Mouse (Mus musculus): ENCODE measurements around the gene Srms.

Srms gene

DNA sequence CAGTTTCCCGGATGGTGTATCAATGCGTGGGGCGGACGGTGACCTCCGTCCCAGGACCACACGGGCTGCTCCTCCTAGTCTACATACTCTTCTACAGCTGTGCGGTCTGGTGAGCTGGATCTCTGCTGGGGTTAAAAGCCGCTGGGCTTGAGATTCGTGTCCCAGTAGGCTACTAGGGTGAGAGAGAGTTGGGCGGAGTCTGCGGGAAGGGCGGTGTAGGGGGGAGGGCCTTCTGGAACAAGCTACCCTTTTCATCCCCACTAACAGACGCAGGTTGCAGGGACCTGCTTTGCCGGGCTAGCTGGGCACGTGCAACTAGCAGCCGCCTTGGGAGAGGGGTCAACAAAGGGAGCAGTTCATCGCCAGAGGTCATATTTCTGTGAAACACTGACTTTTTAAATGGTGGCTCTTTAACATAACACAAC is at the start of gene Srms:
Gene Srms (minus strand): TSS at position 165 of the 425 bp plus-strand sequence.
- DNase-seq (ENCODE audit: low spot score): no peak

DNA sequence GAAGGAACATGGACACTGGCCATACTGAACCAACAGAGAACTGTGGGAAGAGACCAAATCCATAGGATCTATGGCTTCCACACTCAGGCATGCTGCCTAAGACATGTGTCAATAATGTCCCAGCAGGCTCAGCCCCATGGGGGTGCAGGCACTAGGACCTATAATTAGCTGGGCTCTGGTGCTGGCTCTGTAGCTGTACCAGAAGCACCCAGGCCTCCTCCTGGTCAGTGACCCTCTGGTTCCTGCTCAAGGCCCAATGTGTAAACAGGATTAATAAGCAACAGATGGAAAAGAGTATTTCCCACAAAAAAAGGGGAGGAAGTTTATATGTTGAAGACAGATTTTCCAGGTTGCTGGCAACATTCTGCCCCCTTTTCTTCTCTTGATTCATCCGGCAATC is 40.3 kb upstream of the Srms start:
- no peak for DNase-seq (ENCODE audit: low spot score)

DNA sequence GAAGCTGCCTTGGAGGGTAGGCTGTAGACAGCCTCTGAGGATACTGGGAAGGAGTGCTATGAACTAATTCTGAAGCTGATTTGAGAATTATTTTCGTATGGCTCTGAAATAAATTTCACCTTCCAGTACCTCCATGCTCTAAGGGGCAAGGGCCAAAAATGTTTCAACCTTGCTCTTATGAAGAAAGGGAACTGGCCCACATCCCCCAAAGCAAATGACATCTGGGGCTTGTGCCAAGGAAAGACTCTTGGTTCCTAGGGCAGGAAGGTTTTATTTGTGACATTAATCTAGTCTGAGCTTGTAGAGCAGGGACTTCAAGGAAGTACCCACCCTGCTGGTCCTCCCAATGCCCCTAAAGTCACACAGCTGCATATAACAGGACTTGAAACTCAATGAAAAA is 38.9 kb upstream of the Srms start:
- no peak for DNase-seq (ENCODE audit: low spot score)

DNA sequence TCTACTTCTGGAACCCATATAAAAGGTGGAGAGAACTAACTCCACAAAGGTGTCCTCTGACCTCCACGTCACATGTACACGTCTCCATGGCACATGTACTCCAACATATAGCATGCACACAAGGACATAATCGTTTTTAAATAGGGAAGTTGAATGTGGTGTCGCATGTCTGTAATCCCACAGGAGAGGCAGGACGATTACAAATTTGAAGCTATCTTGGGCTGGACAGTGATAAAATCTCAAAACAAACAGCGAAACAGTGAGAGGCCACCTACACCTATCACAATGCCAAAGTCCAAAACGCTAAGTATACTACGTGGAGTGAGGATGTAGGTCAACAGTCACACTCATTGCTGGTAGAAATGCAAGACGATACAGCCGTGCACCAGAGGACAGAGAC is 36.2 kb upstream of the Srms start:
- no peak for DNase-seq (ENCODE audit: low spot score)

DNA sequence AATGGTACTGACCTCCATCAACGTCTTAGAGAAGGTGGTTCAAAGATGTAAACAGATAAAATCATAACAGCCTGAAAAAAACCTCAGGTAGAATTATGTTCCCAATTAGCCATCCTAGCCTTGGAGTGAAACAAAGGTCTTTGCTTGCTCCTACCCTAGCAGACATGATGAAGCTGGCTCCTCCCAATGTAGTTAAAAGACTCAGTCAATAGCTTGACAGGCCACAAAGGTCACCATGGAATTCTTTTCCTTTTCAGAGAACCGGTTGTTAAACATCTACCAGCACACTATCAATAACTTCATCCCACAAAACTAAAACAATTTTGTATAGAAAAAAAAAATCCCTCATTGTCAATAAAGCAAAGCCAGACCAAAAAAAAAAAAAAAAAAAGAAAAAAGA is 32.0 kb upstream of the Srms start:
- no peak for DNase-seq (ENCODE audit: low spot score)

DNA sequence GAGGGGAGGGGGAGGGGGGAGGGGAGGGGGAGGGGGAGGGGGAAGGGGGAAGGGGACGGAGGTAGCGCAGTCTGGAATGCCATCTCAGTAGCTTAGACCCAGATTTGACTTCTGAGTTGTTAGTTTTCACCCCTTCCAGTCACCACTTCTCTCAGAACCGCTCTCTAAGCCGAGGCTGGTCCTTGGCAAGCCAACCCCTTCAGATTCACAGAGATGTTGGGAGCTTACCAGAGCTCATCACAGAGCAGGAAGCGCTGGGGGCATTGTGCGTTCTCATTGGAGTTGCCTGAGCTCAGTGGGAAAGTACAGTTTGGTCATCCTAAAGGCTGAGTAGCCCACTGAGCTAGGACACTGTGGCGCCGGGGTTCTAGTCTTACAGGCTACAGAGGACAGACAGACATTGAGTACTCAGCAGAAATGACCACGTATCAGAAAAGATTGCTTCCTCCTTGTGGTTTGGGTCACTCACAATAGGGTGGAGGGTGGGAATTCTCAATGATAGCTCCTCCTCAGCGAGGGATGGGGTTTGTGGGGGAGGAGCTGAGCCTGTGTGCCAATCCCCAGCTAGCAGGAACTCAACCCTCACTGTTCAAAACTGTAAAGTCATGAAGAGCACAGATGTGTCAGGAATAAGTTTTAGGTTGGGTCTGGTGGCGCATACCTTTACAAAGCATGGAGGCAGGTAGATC is 30.9 kb upstream of the Srms start:
- DNase-seq (ENCODE audit: low spot score): no peak

DNA sequence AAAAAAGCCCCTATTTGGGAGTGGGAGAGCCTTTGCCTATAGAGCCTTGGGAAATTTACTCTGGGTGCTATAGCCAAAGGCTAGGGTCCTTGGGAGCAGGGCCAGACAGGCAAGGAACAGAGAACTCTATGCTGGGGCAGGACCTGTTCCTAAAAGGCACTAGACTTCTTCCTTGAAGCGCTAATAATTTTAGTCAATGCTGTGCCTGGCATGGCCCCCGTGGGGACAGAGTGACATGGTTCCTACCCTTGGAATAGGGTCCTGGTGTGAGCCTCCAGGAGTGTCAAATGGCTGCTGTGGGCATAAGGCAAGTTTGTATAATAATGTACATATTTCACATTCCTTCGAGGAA is 29.3 kb upstream of the Srms start:
- DNase-seq (ENCODE audit: low spot score): no peak

DNA sequence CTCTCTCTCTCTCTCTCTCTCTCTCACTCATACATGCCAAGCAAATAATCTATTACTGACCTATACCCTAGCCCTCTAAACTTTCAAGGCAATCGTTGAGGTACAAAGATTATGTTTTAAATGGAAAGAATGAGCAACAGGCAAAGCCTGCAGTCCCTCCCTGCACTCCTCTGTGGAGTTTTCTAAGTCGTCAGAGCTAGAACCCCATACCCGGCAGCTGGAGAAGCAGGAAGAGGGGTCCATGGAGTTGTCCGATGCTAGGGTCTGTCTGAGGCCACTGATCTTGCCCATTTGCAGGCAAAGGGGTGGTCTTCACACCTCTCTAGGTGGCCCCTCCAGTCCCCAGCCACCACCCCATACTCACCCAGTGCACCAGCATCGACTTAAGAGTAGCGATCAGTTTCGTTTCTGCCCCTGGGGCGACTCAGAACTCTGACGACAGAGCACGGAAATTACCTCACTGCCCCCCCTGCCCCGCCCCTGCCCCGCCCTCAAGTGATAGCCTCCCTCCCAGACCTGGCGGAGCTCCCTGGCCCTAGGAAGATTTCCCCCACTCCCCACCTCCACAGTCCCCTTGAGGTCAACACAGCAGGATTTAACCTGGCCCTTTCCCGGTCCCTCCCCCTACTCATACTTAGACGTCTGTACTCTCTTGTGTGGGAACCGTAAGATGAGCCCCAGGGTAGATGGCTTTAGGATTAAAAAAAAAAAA is 28.8 kb upstream of the Srms start, which contains the start of gene Helz2:
Gene Helz2 (minus strand): TSS at position 426 of the 712 bp plus-strand sequence.
- DNase-seq (ENCODE audit: low spot score): peak; percentile 29

DNA sequence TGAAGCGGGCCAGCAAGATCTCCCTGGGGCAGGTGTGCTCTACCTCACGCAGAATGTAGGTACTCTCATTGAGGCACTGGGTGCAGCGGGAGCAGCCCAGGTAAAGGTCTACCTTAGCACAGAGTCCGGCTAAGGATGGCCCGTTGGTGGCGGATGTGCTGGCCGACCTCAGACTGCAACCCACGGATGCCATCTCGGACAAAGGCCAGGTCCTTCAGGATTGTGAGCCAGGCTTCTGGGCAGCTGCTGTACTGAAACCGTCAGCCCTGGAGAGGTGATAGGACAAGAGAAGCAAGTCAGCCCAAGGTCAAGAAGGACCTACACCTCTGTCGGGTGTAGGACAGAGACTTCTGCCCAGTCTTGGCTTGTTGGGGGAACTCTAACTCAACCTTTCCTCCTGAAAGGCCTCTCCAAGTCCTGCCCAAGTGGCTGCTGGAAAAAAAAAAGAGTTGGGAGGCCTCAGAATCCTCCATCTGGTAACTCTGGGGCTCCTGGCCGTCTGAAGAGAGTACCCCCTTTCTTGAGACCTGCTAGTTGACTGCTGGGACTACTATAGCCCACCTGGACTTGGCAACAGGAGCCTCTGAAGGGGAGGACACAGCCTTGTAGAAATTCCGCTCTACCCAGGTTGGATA is 27.9 kb upstream of the Srms start:
- DNase-seq (ENCODE audit: low spot score): no peak

DNA sequence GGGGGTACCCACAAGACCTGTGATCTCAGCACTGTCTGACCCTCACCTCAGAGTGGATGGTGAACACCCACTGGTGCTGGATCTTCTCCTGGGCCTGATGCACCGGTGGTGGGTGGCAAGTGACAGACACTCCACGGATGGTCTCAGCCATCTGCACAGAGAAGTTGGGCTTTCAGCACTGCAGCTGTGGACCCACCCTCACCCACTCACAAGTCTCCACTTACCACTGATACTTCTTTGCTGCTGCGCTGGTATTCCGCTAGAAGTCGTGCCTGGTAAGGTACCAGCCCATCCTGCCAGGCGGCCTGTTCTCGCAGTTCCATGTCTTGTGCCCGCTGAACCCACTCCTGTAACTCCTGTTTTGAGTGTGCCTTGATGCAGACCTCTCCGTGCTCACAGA is 26.3 kb upstream of the Srms start:
- DNase-seq (ENCODE audit: low spot score): no peak

DNA sequence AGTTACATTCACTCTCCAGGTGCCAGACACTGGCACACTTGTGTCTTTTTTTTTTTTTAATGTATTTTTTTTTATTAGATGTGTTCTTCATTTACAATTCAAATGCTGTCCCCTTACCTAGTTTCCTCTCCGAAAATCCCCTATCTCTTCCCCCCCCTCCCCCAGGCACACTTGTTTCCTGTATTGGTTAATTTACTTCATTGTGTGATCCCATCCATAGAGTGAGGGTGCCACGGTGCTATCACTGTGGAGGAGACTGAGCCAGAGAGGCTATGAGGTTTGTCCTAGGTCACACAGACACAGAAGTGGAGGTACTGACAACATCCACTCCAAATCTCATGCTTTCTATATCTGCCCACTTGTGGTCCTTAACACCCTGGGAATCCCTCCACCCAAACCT is 25.9 kb upstream of the Srms start:
- no peak for DNase-seq (ENCODE audit: low spot score)

DNA sequence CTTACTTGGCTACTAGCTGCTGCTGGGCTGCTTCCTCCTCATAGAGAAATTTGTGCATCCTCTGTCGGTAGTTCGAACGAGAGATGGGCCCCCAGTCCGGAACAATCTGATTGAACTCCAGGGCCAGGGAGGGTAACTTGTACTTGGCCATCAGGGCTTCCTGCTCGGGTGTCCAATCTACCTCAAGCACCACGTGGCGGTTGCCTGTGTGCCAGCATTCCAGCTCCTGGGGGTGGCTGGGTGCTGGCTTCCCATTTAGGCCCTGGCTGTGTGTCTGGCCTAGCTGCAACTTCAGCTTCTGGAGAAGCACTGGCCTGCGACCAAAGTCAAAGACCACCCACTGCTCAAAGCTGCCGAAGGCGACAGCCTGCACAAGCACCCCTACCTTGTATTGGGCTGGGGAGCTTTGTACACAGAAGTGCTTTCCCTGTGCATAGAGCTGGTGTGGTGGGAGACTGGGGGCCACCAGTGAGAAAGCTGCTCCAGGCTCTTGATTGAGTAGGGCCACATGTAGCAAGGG is 25.2 kb upstream of the Srms start:
- DNase-seq (ENCODE audit: low spot score): no peak

DNA sequence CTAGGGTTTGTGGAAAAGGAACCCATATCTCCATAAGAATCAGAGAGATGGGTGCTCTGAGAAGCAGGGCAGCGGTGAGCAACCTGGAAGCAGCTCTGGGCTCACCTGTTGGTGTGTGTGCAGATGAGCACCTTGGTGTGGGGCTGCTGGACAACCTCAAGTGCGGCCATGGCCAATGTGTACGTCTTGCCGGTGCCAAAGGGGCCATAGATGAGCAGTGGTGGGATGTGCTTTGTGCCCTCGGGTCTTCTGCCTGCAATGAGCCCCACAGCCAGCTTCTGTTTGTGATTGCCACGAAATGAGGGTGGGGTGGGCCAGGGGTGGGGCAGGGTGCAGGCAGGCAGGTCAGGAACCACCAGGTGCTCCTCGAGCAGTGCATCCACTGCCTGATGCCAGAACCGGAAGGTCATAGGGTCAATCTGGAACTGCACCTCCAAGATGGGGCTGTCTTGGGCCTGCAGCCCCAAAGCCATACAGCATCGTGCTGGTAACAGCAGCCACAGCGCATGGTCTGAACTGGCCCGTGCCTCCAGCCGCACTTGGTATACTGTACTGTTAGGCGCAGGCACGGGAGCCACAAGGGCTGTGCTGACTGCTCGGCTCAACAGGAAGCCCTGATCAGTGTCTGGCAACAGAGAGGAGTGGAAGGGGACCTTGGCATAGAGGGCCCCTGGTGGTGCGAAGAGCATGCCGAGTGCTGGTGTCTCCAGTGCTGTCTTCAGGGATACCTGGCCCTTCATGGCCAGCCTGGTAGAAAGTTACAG is 24.4 kb upstream of the Srms start:
- no peak for DNase-seq (ENCODE audit: low spot score)

DNA sequence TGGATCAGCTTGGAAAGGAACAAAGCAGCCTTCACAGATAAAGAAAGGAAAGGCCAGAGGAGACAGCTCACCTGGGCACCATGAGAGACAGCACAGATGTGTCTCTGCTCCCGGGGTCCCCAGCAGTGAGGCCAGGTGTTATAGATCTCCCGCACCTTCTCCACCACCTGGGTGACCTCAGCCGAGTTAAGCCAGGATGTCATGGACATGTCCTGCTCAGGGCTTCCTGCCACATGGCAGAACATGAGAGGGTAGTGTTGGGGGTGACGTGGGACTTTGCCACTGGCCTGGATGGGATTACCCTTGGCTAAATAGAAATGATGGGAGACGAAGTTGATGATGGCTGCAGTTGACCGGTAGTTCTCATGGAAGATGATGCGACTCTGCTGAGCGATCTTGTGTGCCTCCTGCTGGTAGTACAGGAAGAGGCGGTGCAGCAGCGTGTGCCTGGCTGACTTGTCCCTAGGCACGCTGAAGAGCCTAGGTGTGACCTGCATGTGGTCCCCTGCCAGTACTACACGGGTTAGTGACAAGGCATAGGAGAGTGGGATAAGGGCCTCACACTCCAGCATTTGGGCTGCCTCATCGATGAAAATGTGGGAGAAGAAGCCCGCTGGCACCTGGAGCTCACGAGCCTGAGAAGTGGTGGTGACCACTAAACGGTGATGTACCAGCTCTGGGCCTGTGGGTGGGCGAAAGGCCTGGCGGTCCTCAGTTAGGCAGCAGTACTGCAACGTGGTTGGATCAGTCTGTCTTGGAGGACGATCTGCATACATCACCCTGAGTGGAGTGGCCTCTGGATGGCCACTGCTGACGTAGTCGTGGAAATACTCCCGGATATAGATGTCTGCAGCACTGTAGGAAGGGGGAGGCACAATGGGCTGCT is 22.9 kb upstream of the Srms start:
- DNase-seq (ENCODE audit: low spot score): no peak

DNA sequence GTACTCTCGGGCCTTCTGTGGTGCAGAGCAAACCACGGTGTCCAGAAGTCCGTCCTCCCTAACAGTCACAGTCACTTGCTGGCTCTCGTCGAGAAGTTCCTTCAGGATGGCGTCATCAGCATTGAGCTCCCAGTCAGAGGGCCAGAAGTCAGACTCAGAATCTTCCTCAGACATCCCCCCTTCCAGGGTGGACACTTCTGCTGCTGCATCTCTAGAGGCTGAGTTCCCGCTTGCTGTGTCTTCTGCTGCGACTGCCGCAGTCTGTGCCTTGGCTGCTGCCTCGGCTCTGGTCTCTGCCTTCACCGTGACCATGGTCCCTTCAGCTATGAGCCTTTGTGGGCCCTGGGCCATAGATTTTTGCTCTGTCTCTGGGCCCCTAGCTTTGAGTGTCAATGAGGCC is 21.7 kb upstream of the Srms start:
- no peak for DNase-seq (ENCODE audit: low spot score)

DNA sequence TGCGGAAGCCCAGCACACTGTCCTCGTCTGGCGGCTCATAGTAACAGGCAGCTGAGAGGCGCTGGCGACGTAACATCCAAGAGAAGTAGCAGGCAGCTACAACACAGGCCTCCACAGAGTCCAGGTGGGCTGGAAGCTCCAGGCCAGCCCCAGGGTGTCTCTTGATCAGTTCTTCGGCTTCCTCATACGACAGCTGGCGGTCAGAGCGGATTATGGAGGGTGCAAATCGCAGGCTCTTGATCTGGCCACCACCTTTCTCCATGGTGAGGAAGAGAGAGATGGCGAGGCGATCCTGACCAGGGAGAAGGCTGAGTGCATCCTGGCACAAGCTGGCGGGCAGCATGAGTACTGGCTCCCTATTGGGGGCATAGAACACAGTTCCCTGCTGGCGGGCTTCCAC is 20.5 kb upstream of the Srms start:
- DNase-seq (ENCODE audit: low spot score): no peak

DNA sequence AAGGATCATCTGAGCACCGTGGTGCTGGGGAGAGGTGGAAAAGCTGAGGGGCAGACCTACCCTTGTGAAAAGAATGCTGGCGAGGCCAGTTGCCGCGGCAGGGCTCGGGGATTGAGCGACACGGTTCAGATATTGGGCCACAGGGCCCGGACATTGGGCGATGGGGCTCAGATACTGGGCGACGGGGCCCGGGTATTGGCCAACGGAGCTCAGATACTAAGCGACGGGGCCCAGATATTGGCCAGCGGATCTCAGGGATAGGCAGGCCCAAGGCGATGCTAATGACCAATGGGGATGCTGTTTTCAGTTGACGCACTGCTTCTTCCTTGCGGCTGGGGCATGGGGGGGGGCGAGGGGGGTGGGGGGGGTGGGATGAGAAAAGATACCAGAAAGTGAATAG is 18.2 kb upstream of the Srms start:
- DNase-seq (ENCODE audit: low spot score): no peak

DNA sequence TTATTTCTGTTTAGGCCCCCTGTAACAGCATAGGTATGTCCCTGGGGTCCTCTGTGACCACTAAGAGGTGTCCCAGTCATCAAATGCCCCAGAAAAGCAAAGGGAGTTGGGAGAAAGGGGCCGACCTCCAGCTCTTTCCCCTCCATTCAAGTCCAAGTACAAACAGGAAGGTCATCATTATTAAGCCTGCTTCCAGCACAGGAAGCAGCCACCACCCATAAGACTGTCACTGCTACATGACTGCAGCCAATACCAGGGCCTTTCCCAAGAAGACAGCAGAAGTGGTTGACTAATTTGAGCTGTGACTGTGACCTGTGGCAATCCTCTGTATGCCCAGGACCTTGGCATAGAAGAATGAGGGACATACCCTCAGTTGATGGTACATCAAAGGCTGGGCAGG is 15.3 kb upstream of the Srms start:
- DNase-seq (ENCODE audit: low spot score): no peak

DNA sequence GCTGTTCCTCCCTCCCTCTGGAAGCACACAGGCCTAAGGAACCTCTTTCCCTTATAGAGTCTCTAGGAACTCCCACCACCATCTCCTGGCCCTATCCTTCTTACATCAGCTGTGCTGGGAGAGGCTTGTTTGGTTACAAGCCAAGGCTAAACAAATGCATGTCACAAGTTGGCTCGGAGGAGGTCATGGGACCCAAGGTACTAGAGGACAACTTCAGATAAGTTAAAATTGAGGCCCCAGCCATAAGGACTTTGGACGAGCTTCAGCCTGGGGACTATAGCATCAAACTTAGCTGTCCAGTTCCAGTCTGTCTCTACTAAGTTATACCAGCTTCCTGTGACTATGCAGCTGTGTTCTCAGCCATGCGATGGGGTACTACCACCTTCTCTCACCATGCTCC is 14.1 kb upstream of the Srms start:
- no peak for DNase-seq (ENCODE audit: low spot score)

DNA sequence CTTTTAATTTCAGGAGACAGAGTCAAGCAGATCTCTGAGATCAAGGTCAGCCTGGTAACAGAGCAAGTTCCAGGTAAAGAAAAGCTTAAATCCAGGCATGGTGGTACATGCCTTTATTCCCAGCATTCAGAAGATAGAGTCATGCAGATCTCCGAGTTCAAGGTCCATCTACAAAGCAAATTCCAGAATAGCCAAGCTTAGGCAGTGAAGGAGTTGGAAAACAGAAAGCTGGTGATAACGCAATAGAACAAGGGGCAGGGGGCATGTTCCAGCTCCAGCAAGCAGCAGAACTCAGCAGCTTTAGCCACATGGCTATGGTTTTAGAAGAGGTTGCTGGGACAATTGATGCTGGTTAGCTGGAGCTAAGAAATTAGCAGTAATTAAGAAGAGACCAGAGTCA is 12.0 kb upstream of the Srms start:
- no peak for DNase-seq (ENCODE audit: low spot score)

DNA sequence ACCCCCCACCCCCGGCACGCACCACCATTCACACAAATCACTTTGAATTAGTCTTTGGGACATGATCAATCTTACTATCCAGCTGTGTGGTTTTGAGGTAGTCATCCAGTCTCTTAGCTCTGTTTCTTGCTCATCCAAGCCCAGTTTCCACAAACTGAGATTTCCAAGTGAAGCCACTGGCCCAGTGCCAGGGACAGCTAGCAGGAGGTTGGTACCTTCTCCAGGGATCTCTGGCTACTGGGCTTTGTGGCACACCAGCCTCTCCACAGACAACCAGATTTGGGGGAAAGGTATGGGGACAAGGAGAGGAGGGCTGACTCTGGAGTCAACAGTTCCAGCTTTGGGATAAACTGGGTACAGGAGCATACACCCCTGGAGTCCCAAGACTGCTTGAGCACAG is 7.4 kb upstream of the Srms start:
- no peak for DNase-seq (ENCODE audit: low spot score)
